Mouse (Mus musculus) heart, embryonic 14.5 days (tissue): ENCODE measurements at regions not wholly inside any gene's neighbourhood (a gene's known extent, or its start where the extent isn't known, plus 50 kb on each side); places are given as distances from the start of the nearest gene placed in this dataset.

ENCODE experiments used
- ATAC-seq: fragments of 200-750 bp; cut with Nextera tagmentation; 2 replicates; pipeline ENCODE4 v1.8.0; 2017; ENCODE audit warnings: low read depth, moderate TSS enrichment; ENCODE audit not compliant: insufficient number of reproducible peaks, insufficient read depth, low FRiP score
- H3K27ac ChIP-seq, 2 experiments: fragments of 200-500 bp in 1 of 2; fragments of 300-500 bp in 1 of 2; sonication (generic) in 1 of 2; replicated peaks in 1 of 2; 2 replicates each; pipeline ENCODE4 v1.5.1; 2012 to 2014; ENCODE audit warnings: low read depth in 2 of 2, low read length in 2 of 2, control low read depth in 1 of 2, mild to moderate bottlenecking in 1 of 2, mixed read lengths in 1 of 2; ENCODE audit not compliant: control insufficient read depth in 1 of 2, insufficient read depth in 1 of 2
- H3K27me3 ChIP-seq: fragments of 300-500 bp; sonication (generic); 2 replicates; pipeline ENCODE4 v1.6.1; 2014; ENCODE audit warnings: mild to moderate bottlenecking, low read length, control low read depth; ENCODE audit not compliant: control insufficient read depth, insufficient read depth
- H3K36me3 ChIP-seq: fragments of 300-500 bp; sonication (generic); 2 replicates; pipeline ENCODE4 v1.6.1; 2014; ENCODE audit warnings: mild to moderate bottlenecking, control low read depth, low read length, mixed read lengths; ENCODE audit not compliant: control insufficient read depth, insufficient read depth
- H3K4me1 ChIP-seq, 2 experiments: fragments of 200-500 bp in 1 of 2; fragments of 300-500 bp in 1 of 2; sonication (generic) in 1 of 2; 2 replicates each; pipeline ENCODE4 v1.6.1; 2012 to 2014; ENCODE audit warnings: low read length in 2 of 2, control low read depth in 1 of 2, mixed read lengths in 1 of 2; ENCODE audit not compliant: control insufficient read depth in 2 of 2, insufficient read depth in 2 of 2
- H3K4me2 ChIP-seq: fragments of 300-500 bp; sonication (generic); 2 replicates; pipeline ENCODE4 v1.6.1; 2014; ENCODE audit warnings: mild to moderate bottlenecking, low read length
- H3K4me3 ChIP-seq, 2 experiments: fragments of 200-500 bp in 1 of 2; fragments of 300-500 bp in 1 of 2; sonication (generic) in 1 of 2; 2 replicates each; pipeline ENCODE4 v1.5.1; 2012 to 2014; ENCODE audit warnings: low read length in 2 of 2, mild to moderate bottlenecking in 2 of 2, control low read depth in 1 of 2, low read depth in 1 of 2, moderate library complexity in 1 of 2; ENCODE audit not compliant: control insufficient read depth in 1 of 2, insufficient read depth in 1 of 2
- H3K9ac ChIP-seq: fragments of 300-500 bp; sonication (generic); 2 replicates; pipeline ENCODE4 v1.6.1; 2014; ENCODE audit warnings: mild to moderate bottlenecking, low read length
- H3K9me3 ChIP-seq: fragments of 300-500 bp; sonication (generic); 2 replicates; pipeline ENCODE4 v1.6.1; 2016; ENCODE audit warnings: low read length, control low read depth; ENCODE audit not compliant: control insufficient read depth
- WGBS: fragments of 180-500 bp; shearing (Covaris S2); extraction: QIAGEN DNeasy Blood & Tissue Kit; methylation state at CpG from one replicate; pipeline ENCODE4 v1.1.7; 2014; 5-methylcytosine and 5-hydroxymethylcytosine counted together

- no peak for ATAC-seq
- Histone ChIP-seq H3K27ac (no peak overlapping the region), H3K4me3 (no peak overlapping the region), H3K36me3 (no peaks in the 10 kb centered on the region), H3K9me3 (no peaks in the 10 kb centered on the region), H3K4me1 (peaks cover 14 to 19% of the 10 kb centered on the region in 2 experiments), H3K4me2 (no peak overlapping the region), H3K27me3 (no peaks in the 10 kb centered on the region), H3K9ac (no peak overlapping the region)
- 77% methylated on average over 6 of the region's 6 CpGs for WGBS
Observed at GRCm38 (mm10) chr3:22025119-22025518, 51.3 kb upstream of the Tbl1xr1 start.

- peaks cover 14 to 19% of the 10 kb centered on the region in 2 experiments for H3K4me1 ChIP-seq
- H3K4me2 ChIP-seq, result no peak overlapping the region
- no peak overlapping the region for H3K9ac ChIP-seq
- H3K9me3 ChIP-seq, result no peaks in the 10 kb centered on the region
- no peaks in the 10 kb centered on the region for H3K27me3 ChIP-seq
- no peaks in the 10 kb centered on the region for H3K36me3 ChIP-seq
- H3K4me3 ChIP-seq, result no peak overlapping the region
- WGBS, result 71% methylated on average over 8 of the region's 8 CpGs
- no peak overlapping the region for H3K27ac ChIP-seq
- ATAC-seq, result no peak
Observed at GRCm38 (mm10) chr3:22025615-22026014, 50.8 kb upstream of the Tbl1xr1 start.
